Mouse (Mus musculus) CH12.LX (cell line): ENCODE data around the gene Agap1. TPM values are rescaled to one million over a fixed set of nuclear protein-coding genes. Genes with fewer than 3 reads are reported as not detected.

Experiments
- DNase-seq: peaks from one replicate; pipeline ENCODE4 v3.0.0-alpha.2; 2013; ENCODE audit errors: extremely low read depth
- H3K27ac ChIP-seq: 2 replicates; pipeline ENCODE4 v1.5.1; 2012; ENCODE audit warnings: low read depth, mild to moderate bottlenecking, control low read depth, moderate library complexity; ENCODE audit not compliant: insufficient read depth
- H3K27me3 ChIP-seq: replicated peaks from 2 replicates; pipeline ENCODE3; 2012; ENCODE audit warnings: inconsistent platforms
- H3K36me3 ChIP-seq, 2 experiments: replicated peaks in 1 of 2; 2 replicates each; pipeline versions ENCODE3 to v1.6.1; 2012; ENCODE audit warnings: inconsistent platforms in 1 of 2, low read length in 1 of 2, mild to moderate bottlenecking in 1 of 2, mixed read lengths in 1 of 2, moderate library complexity in 1 of 2; ENCODE audit not compliant: control insufficient read depth in 1 of 2, insufficient read depth in 1 of 2
- H3K4me1 ChIP-seq, 2 experiments: 2 replicates each; pipeline ENCODE4 v1.6.1; 2012; ENCODE audit warnings: inconsistent platforms in 1 of 2, moderate library complexity in 1 of 2; ENCODE audit not compliant: insufficient read depth in 2 of 2, control insufficient read depth in 1 of 2
- H3K4me2 ChIP-seq: 2 replicates; pipeline ENCODE4 v1.6.1; 2012; ENCODE audit warnings: low read depth, mild to moderate bottlenecking, control low read depth; ENCODE audit not compliant: poor library complexity, insufficient read depth, severe bottlenecking
- H3K4me3 ChIP-seq, 3 experiments: fragments of 150-350 bp in 1 of 3; sonication (generic) in 1 of 3; replicated peaks in 1 of 3; 2 replicates each; pipeline versions ENCODE3 to v1.5.1; 2011 to 2012; ENCODE audit warnings: low read depth in 2 of 3, low read length in 2 of 3, mild to moderate bottlenecking in 2 of 3, moderate library complexity in 2 of 3, control low read depth in 1 of 3, improper control_type of control experiment in 1 of 3, inconsistent platforms in 1 of 3, mixed read lengths in 1 of 3; ENCODE audit not compliant: poor library complexity in 1 of 3
- H3K79me2 ChIP-seq: replicated peaks from 2 replicates; pipeline ENCODE4 v1.6.1; 2012; ENCODE audit warnings: mild to moderate bottlenecking, moderate library complexity; ENCODE audit not compliant: control insufficient read depth, poor library complexity, insufficient read depth, severe bottlenecking; ENCODE audit errors: extremely low read depth
- H3K9ac ChIP-seq: 2 replicates; pipeline ENCODE4 v1.6.1; 2012; ENCODE audit warnings: low read depth, mild to moderate bottlenecking, control low read depth, moderate library complexity; ENCODE audit not compliant: insufficient read depth
- H3K9me3 ChIP-seq: replicated peaks from 2 replicates; pipeline ENCODE3; 2012; ENCODE audit warnings: low read length, inconsistent platforms, mixed read lengths
- BHLHE40 ChIP-seq: IDR thresholded peaks from 2 replicates; pipeline ENCODE4 v1.6.1; 2011; ENCODE audit warnings: mild to moderate bottlenecking, low read depth, low read length, improper control_type of control experiment
- CHD1 ChIP-seq: IDR thresholded peaks from 2 replicates; pipeline ENCODE4 v1.6.1; 2012; ENCODE audit warnings: low read depth, low read length, improper control_type of control experiment, inconsistent platforms
- CTCF ChIP-seq, 2 experiments: IDR thresholded peaks in 1 of 2; conservative IDR thresholded peaks in 1 of 2; 2 replicates each; pipeline ENCODE4 v1.5.1; 2011 to 2012; ENCODE audit warnings: low read depth in 2 of 2, low read length in 2 of 2, improper control_type of control experiment in 1 of 2, inconsistent platforms in 1 of 2, mild to moderate bottlenecking in 1 of 2, moderate library complexity in 1 of 2
- ELF1 ChIP-seq: IDR thresholded peaks from 2 replicates; pipeline ENCODE4 v1.6.1; 2014; ENCODE audit warnings: low read depth, mild to moderate bottlenecking, inconsistent platforms, low read length, improper control_type of control experiment
- EP300 ChIP-seq: IDR thresholded peaks from 2 replicates; pipeline ENCODE4 v1.6.1; 2011; ENCODE audit warnings: low read length, improper control_type of control experiment
- GABPA ChIP-seq: IDR thresholded peaks from 2 replicates; pipeline ENCODE4 v1.6.1; 2012; ENCODE audit warnings: low read depth, low read length, improper control_type of control experiment, inconsistent platforms; ENCODE audit not compliant: insufficient replicate concordance
- HCFC1 ChIP-seq: IDR thresholded peaks from 2 replicates; pipeline ENCODE4 v1.6.1; 2012; ENCODE audit warnings: low read depth, mild to moderate bottlenecking, inconsistent platforms, low read length, improper control_type of control experiment
- IRF4 ChIP-seq: IDR thresholded peaks from 2 replicates; pipeline ENCODE4 v1.6.1; 2014; ENCODE audit warnings: low read depth, mild to moderate bottlenecking, inconsistent platforms, low read length, improper control_type of control experiment
- JUN ChIP-seq: IDR thresholded peaks from 2 replicates; pipeline ENCODE4 v1.6.1; 2011; ENCODE audit warnings: low read depth, mild to moderate bottlenecking, low read length, improper control_type of control experiment, moderate library complexity; ENCODE audit not compliant: insufficient read depth
- MEF2A ChIP-seq: IDR thresholded peaks from 2 replicates; pipeline ENCODE4 v1.6.1; 2014; ENCODE audit warnings: low read depth, mild to moderate bottlenecking, inconsistent platforms, low read length, improper control_type of control experiment, borderline replicate concordance
- MXI1 ChIP-seq: IDR thresholded peaks from 2 replicates; pipeline ENCODE4 v1.6.1; 2011; ENCODE audit warnings: mild to moderate bottlenecking, low read depth, low read length, improper control_type of control experiment
- MYC ChIP-seq: IDR thresholded peaks from 2 replicates; pipeline ENCODE4 v1.6.1; 2011; ENCODE audit warnings: low read depth, mild to moderate bottlenecking, improper control_type of control experiment, low read length
- NELFE ChIP-seq: IDR thresholded peaks from 2 replicates; pipeline ENCODE4 v1.6.1; 2011; ENCODE audit warnings: low read depth, low read length, improper control_type of control experiment
- PAX5 ChIP-seq: IDR thresholded peaks from 2 replicates; pipeline ENCODE4 v1.6.1; 2012; ENCODE audit warnings: low read length, inconsistent platforms, mixed read lengths
- POLR2A ChIP-seq: IDR thresholded peaks from 2 replicates; pipeline ENCODE4 v1.6.1; 2011; ENCODE audit warnings: low read depth, mild to moderate bottlenecking, improper control_type of control experiment, low read length
- POLR2AphosphoS2 ChIP-seq: IDR thresholded peaks from 2 replicates; pipeline ENCODE4 v1.6.1; 2011; ENCODE audit warnings: low read depth, low read length, improper control_type of control experiment
- RAD21 ChIP-seq: IDR thresholded peaks from 2 replicates; pipeline ENCODE4 v1.6.1; 2011; ENCODE audit warnings: low read depth, mild to moderate bottlenecking, low read length, improper control_type of control experiment, moderate library complexity
- RCOR1 ChIP-seq: conservative IDR thresholded peaks from 2 replicates; pipeline ENCODE4 v1.6.1; 2012; ENCODE audit warnings: low read depth, mild to moderate bottlenecking, inconsistent platforms, low read length, improper control_type of control experiment
- SIN3A ChIP-seq: IDR thresholded peaks from 2 replicates; pipeline ENCODE4 v1.6.1; 2012; ENCODE audit warnings: low read length, improper control_type of control experiment, inconsistent platforms
- USF1 ChIP-seq: IDR thresholded peaks from 2 replicates; pipeline ENCODE4 v1.6.1; 2014; ENCODE audit warnings: low read depth, mild to moderate bottlenecking, inconsistent platforms, low read length, improper control_type of control experiment
- USF2 ChIP-seq: conservative IDR thresholded peaks from 2 replicates; pipeline ENCODE4 v1.6.1; 2011; ENCODE audit warnings: low read depth, low read length, improper control_type of control experiment
- ZC3H11A ChIP-seq: IDR thresholded peaks from 2 replicates; pipeline ENCODE4 v1.6.1; 2012; ENCODE audit warnings: low read depth, mild to moderate bottlenecking, inconsistent platforms, low read length, improper control_type of control experiment
- ZKSCAN1 ChIP-seq: IDR thresholded peaks from 2 replicates; pipeline ENCODE4 v1.6.1; 2012; ENCODE audit warnings: low read depth, inconsistent platforms, low read length, improper control_type of control experiment, borderline replicate concordance
- ZMIZ1 ChIP-seq: IDR thresholded peaks from 2 replicates; pipeline ENCODE4 v1.6.1; 2012; ENCODE audit warnings: low read depth, mild to moderate bottlenecking, inconsistent platforms, low read length, improper control_type of control experiment
- ZNF384 ChIP-seq: IDR thresholded peaks from 2 replicates; pipeline ENCODE4 v1.6.1; 2012; ENCODE audit warnings: low read depth, low read length, improper control_type of control experiment, inconsistent platforms
- dilution Hi-C: fragments of 300-500 bp; cut with MboI; formaldehyde crosslinking; loops from 2 replicates; pipeline ENCODE4 v1.14.3; 2020; ENCODE audit warnings: low sequenced_read_pairs; ENCODE audit not compliant: extremely low pct_unique_long_range_greater_than_20kb, extremely low pct_ligation_motif_present
- in situ Hi-C: fragments of 300-500 bp; cut with MboI; formaldehyde crosslinking; loops from 3 replicates; pipeline ENCODE4 v1.14.3; 2019; ENCODE audit warnings: low sequenced_read_pairs, low pct_ligation_motif_present, low pct_unique_long_range_greater_than_20kb, mixed read lengths
- polyA plus RNA-seq: library from polyadenylated mRNA; unstranded; fragments of >175 nt; gene quantifications from 2 replicates; pipeline ENCODE4 v1.2.1, GENCODE M21; 2012; ENCODE audit warnings: low read depth; ENCODE audit not compliant: insufficient read length
- total RNA-seq, 2 experiments: library from RNA; depleted of rRNA; stranded (reverse); fragments of 300-350 nt in 1 of 2; fragments of >200 nt in 1 of 2; gene quantifications; 2 replicates each; pipeline ENCODE4 v1.2.3; 2012 to 2014

Agap1 gene
- total and polyA plus RNA-seq, 3 experiments, result not detected

GRCm38 (mm10) chr1:89493177-89493576, 38.6 kb downstream of the Agap1 start:
- Histone ChIP-seq H3K79me2 (no peaks in the 10 kb centered on the region), H3K4me3 (no peak overlapping the region), H3K9ac (no peak overlapping the region), H3K4me1 (no peaks in the 10 kb centered on the region), H3K9me3 (peaks cover 95% of the 10 kb centered on the region), H3K4me2 (no peak overlapping the region), H3K36me3 (no peaks in the 10 kb centered on the region), H3K27ac (no peak overlapping the region), H3K27me3 (no peaks in the 10 kb centered on the region)
- TF ChIP-seq ZNF384, result no peak
- TF ChIP-seq MEF2A, result no peak
- no peak for TF ChIP-seq RCOR1
- no peak for TF ChIP-seq HCFC1
- TF ChIP-seq ELF1, result no peak
- no peak for TF ChIP-seq BHLHE40
- no peak for TF ChIP-seq ZMIZ1
- TF ChIP-seq ZKSCAN1, result no peak
- no peak for TF ChIP-seq RAD21
- TF ChIP-seq POLR2A, result no peak
- TF ChIP-seq MXI1, result no peak
- no peak for TF ChIP-seq GABPA
- TF ChIP-seq SIN3A, result no peak
- TF ChIP-seq USF2, result no peak
- TF ChIP-seq PAX5, result no peak
- TF ChIP-seq MYC, result no peak
- no peak for TF ChIP-seq CHD1
- in situ Hi-C loops, result no loop called here
- dilution Hi-C loops, result no loop called here
- DNase-seq, result no peak

GRCm38 (mm10) chr1:89494816-89495215, 40.2 kb downstream of the Agap1 start:
- no peak overlapping the region for H3K4me2 ChIP-seq
- no peaks in the 10 kb centered on the region for H3K36me3 ChIP-seq
- no peaks in the 10 kb centered on the region for H3K4me1 ChIP-seq
- peaks cover 95% of the 10 kb centered on the region for H3K9me3 ChIP-seq
- in situ Hi-C loops (no loop called here), dilution Hi-C loops (no loop called here)
- no peak overlapping the region for H3K4me3 ChIP-seq
- no peak for DNase-seq
- H3K9ac ChIP-seq, result no peak overlapping the region
- H3K79me2 ChIP-seq, result no peaks in the 10 kb centered on the region
- TF ChIP-seq ELF1 (no peak), USF1 (no peak), POLR2A (no peak), GABPA (no peak), CTCF (conservative IDR thresholded peaks at IDR 0.05 in 1 of 2, IDR thresholded peaks at IDR 0.05 in 1 of 2; ENCODE audit: low read depth in 2 of 2, low read length in 2 of 2) (no peak), ZC3H11A (no peak), EP300 (no peak), POLR2AphosphoS2 (no peak), JUN (no peak), NELFE (no peak), IRF4 (no peak)
- H3K27me3 ChIP-seq, result no peaks in the 10 kb centered on the region
- H3K27ac ChIP-seq, result no peak overlapping the region
